Mouse (Mus musculus) A20 (cell line): Measurements from ENCODE around the gene Chd6.

ENCODE experiments used
- DNase-seq: peaks from one replicate; pipeline ENCODE4 v3.0.0-alpha.2; 2011; ENCODE audit warnings: low read depth, low spot score

Gene Chd6

GRCm38 (mm10) chr2:161075553-161075952, 33.3 kb downstream of the Chd6 start:
- no peak for DNase-seq

GRCm38 (mm10) chr2:161066097-161066759, 42.6 kb downstream of the Chd6 start:
- DNase-seq, result no peak

GRCm38 (mm10) chr2:161065594-161065993, 43.3 kb downstream of the Chd6 start:
- no peak for DNase-seq

- no peak for DNase-seq
Measured at GRCm38 (mm10) chr2:161064836-161065235, 44.0 kb downstream of the Chd6 start.

DNA sequence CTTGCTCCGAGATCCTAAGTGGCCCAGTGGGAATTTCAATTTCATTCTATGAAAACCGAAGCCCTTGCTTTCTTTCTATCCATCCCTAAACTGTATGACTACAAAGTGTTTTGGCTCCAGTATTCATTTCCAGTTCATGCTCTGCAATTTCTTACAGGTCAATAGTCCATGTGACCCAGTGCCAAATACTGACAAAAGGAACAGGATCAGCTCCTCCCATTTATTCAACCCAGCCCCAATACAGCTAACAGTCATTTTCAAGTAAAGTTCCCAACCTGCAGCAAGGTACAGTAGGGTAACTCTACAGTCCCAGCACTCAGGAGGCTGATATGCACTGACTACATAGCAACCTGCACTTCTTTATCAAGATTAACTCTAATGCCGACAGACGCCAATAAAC, 50.0 kb downstream of the Chd6 start:
- no peak for DNase-seq

DNA sequence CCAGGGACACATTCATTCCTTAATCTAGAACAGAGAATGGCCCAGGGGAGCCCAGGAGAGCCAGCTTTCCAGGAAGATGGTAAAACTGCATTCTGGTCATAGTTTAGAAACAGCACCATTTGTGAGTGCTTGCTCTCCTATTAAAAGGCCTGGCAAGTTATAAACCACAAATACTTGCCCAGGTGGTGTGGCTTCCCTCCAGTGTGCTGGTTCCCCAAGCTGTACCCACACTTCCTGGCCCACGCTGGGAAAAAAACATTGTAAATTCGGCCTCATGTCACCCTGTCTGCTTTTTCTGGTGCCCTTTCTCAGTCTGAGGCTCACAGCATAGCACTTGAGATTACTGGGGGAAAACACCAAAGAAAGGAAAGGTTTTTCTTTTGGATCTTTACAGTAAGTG, 55.1 kb downstream of the Chd6 start:
- DNase-seq, result no peak

GRCm38 (mm10) chr2:161052175-161052574, 56.7 kb downstream of the Chd6 start:
- DNase-seq, result no peak

DNA sequence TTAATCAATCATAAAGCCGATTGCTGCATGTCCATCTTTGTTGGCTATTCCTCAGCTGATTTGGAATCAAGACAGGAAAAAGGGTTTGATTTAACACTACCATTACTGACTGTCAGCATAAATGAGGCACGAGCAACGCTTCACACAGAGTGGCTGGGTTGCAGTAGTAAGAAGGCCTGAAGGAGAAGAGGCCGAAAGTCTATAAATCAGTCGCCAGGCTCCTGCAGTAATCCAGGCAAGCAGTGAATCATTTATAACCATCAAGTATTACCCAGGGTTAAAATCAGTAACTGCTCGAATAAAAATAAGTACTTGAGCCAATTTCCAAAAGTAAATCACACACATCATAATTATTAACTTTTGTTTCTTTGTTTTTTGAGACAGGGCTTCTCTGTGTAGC, 59.4 kb downstream of the Chd6 start:
- DNase-seq, result no peak

DNA sequence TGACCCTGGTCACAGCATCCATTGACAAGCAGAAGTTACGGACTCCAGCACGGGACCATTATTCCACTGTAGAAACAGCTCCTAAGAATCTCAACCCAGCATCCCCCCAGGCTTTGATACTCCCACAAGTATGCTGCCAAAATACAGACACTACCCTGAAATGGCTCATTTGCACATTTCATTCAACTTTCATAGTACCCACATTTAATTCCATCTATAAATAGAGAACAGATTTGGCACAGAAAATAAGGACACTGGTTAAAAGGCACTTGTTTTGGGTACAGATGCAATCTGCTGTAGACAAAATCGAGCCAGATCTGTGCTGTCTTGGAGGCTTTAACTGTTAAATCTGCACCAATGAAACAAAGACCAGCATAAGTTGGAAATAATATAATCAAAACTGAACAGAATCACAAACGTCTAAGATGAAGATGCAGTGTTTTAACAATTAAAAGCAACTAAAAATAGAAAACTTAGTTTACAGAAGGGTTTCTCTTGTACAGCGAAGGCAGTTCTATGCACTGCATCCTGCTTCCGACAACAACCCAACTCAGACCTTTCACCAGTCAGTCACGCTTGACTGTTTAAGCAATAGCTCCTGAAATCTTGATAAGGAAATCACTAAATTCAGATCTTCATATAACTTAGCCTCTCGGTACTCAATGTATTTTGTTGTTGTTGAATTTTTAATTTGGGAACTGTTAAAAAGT, 64.2 kb downstream of the Chd6 start:
- DNase-seq, result no peak

DNA sequence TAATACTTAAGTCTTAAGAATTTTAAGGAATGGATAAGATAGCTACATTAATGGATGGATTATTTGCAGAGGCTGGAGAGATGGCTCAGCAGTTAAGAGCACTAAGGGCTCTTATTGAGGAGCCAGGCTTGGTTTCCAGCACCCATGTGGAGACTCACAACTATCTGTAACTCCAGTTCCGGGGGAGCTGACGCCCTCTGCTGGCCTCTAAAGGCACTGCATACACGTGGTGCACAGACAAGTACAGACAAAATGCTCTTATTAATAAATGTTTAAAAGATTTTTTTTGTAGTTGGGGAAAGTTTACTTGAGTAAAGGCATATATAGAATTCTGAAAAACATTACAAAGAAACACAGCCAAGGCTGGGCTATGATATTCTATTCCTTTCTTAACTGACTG, 66.0 kb downstream of the Chd6 start:
- DNase-seq, result peak; percentile 20

DNA sequence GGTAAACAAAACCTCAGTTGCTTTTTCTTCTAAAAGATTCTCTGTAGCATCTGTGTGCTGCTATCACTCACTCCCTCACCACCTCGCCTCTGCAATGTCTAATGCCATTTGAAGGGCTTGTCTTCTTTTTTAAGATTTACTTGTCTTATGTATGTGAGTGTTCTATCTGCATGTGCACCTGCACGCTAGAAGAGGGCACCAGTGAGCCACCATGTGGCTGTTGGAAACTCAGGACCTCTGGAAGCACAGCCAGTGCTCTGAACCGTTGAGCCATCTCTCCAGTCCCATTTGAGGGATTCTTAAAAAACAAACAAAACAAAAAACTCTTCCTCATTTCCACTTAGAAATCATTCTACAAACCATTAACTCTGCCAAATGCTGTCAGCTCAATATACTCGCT, 68.1 kb downstream of the Chd6 start:
- peak; percentile 21 for DNase-seq

GRCm38 (mm10) chr2:161037766-161038165, 71.1 kb downstream of the Chd6 start:
- DNase-seq, result no peak

DNA sequence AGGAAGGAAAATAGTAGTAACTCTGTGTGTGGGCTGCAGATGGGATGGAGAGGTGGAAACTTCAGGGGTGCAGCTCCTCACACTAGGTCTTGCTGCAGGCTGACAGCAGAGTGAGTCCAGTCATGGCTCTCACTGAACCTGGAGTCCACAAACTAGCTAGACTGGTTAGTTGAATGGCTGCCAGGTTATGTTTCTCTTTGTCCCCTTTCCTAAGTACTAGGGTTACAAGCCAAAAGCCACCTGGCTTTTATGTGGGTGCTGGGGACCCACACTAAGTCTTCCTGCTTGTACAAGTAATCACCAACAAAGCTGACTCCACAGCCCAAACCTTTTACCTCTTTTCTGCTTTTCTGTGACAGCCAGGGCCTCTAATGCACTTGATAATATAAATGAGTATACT, 75.7 kb downstream of the Chd6 start:
- no peak for DNase-seq

GRCm38 (mm10) chr2:161032394-161032793, 76.5 kb downstream of the Chd6 start:
- no peak for DNase-seq

- DNase-seq, result no peak
Measured at GRCm38 (mm10) chr2:161024606-161025005, 84.3 kb downstream of the Chd6 start.

DNA sequence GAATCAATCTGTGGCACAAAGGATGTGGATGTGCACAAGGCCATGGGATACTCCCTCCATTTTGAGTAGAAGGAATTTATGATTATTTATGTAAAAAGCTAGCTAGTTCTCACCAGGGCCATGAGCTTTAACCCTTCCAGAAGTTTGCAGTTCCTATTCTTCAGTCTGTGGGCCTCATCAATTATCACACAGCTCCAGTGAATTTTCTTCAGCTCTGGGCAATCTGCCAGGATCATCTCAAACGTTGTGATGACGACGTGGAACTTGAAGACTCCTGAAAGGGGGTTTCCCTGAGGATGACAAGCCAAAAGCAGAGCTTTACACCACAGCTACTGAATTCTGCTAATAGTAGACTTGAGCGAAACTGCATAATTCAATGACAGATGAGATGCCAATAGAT, 91.0 kb downstream of the Chd6 start:
- DNase-seq, result no peak

GRCm38 (mm10) chr2:161012577-161013251, 96.2 kb downstream of the Chd6 start:
- DNase-seq, result no peak

DNA sequence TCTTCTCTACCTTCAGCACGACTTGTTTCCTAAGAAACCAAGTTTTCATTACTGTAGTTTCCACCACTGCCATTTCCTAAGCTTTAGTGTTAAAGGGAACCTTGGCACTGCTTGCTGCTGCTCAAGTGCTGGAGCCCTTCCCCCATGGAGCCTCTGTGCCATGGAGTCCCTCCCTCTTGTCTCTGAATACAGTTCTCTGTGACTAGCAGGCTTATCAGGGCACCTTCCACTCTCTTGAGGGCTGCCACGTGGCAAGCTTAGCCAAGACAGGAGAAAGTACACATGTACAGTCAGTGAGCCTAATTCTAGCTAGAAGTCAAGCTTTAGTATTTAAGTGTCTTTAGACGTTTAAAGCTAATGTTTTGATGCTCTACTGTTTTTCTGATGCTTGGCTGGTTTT, 104.5 kb downstream of the Chd6 start:
- no peak for DNase-seq

DNA sequence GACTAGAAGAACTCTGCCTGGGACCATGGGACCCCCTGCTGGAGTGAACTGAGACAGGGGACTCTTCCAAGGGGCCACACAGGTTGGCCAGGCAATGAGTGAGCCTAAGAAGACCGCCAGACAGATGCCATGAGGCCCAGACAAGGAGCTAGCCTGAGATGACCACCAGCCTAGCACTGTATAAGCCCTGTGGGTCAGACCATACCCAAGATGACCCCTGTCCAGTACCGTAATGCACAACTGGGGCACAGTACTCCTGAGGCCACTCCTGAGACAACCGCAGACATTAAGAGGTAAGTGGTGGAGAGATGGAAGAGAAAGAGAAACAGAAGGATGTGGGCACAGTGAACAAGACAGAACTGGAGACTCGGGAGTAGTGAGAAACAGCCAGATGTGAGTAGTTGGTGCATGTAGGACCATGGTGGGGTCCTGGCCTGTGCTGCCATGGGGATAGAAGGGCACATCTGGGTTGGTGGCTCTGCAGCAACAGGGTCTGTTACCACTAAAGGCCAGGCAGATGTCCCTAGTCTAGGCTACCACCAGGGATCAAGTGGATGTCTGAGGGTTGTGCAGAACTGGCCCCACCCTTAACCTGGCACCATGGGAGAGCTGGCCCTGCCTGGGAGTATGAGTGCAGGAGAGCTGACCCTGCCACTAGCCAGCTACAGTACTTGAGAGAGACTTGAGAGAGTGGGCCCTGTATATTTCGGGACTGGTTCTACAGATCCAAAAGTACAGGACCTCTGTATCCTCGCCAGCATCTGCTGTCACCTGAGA, 111.7 kb downstream of the Chd6 start:
- no peak for DNase-seq

DNA sequence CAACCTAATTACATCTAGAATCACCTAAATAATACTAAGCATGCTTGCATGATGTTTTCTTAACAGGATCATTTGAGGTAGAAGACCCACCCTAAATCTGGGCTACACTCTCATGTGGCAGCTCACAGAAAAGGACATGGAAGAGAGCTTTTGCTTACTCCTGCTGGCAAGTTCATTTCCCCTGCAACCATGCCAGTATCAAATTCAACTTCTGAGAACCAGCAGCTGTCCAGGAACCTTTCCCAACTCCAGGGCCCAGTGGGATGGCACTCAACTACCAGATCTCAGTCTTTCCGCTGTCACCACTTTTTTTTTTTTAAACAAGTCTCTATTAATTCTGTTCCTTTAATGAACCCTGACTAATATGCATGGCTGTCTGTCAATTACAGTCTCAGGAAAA, 114.7 kb downstream of the Chd6 start:
- no peak for DNase-seq

DNA sequence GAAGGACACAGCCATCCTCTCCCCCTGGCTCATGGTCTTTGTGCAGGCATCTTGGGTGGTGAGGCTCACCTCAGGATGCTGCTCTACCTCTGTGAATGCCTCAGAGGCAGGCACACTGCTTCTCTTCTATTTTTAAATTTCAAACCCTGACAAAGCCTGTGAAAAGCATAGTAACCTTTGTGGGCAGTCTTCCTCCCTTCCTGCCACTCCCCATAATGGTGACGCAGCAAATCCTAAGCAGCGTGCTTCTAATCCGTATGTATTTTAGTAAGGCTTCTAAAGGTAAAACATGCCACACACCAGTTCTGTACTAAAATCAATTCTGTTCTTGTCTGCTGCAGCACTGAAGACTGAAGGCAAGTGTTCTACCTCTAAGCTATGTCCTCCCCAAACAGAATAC, 116.4 kb downstream of the Chd6 start:
- no peak for DNase-seq
